Mouse (Mus musculus) WW6 (cell line): ENCODE data around the gene Eef1akmt1.

Experiments used
- DNase-seq: peaks from one replicate; pipeline ENCODE4 v3.0.0-alpha.2; 2013; ENCODE audit warnings: low read depth, low spot score

The Eef1akmt1 gene

GRCm38 (mm10) chr14:57546557-57547021 lies 24.8 kb downstream of the Eef1akmt1 start:
- no peak for DNase-seq

GRCm38 (mm10) chr14:57546131-57546530 lies 25.3 kb downstream of the Eef1akmt1 start:
- no peak for DNase-seq

- no peak for DNase-seq
Observed at GRCm38 (mm10) chr14:57545526-57545925, 25.9 kb downstream of the Eef1akmt1 start.

GRCm38 (mm10) chr14:57543420-57544039 lies 27.9 kb downstream of the Eef1akmt1 start:
- no peak for DNase-seq

GRCm38 (mm10) chr14:57542231-57542630 lies 29.2 kb downstream of the Eef1akmt1 start:
- DNase-seq: no peak

- DNase-seq: no peak
Observed at GRCm38 (mm10) chr14:57540683-57541082, 30.7 kb downstream of the Eef1akmt1 start.

GRCm38 (mm10) chr14:57537261-57538015 lies 34.0 kb downstream of the Eef1akmt1 start:
- no peak for DNase-seq

GRCm38 (mm10) chr14:57536820-57537219 lies 34.6 kb downstream of the Eef1akmt1 start:
- no peak for DNase-seq

GRCm38 (mm10) chr14:57535646-57536045 lies 35.8 kb downstream of the Eef1akmt1 start:
- no peak for DNase-seq

GRCm38 (mm10) chr14:57534961-57535360 lies 36.5 kb downstream of the Eef1akmt1 start:
- DNase-seq: no peak

- no peak for DNase-seq
Observed at GRCm38 (mm10) chr14:57534346-57534745, 37.1 kb downstream of the Eef1akmt1 start.

GRCm38 (mm10) chr14:57533841-57534240 lies 37.6 kb downstream of the Eef1akmt1 start:
- DNase-seq: no peak

- no peak for DNase-seq
Observed at GRCm38 (mm10) chr14:57533214-57533613, 38.2 kb downstream of the Eef1akmt1 start.

- no peak for DNase-seq
Observed at GRCm38 (mm10) chr14:57532577-57532976, 38.8 kb downstream of the Eef1akmt1 start.

GRCm38 (mm10) chr14:57529786-57530515 lies 41.5 kb downstream of the Eef1akmt1 start:
- no peak for DNase-seq

- no peak for DNase-seq
Observed at GRCm38 (mm10) chr14:57529086-57529785, 42.2 kb downstream of the Eef1akmt1 start.

- DNase-seq: no peak
Observed at GRCm38 (mm10) chr14:57527598-57527997, 43.8 kb downstream of the Eef1akmt1 start.

- no peak for DNase-seq
Observed at GRCm38 (mm10) chr14:57527122-57527521, 44.3 kb downstream of the Eef1akmt1 start.

- no peak for DNase-seq
Observed at GRCm38 (mm10) chr14:57526050-57526623, 45.3 kb downstream of the Eef1akmt1 start.

GRCm38 (mm10) chr14:57525388-57526049 lies 45.9 kb downstream of the Eef1akmt1 start:
- DNase-seq: peak; percentile 65
